Mouse (Mus musculus) thymus, postnatal 4 days (tissue): ENCODE results near the gene Ptprb.

Experiments used
- DNase-seq: peaks from one replicate; pipeline ENCODE4 v3.0.0; 2021

Ptprb gene

GRCm38 (mm10) chr10:116297854-116298253 is 22.5 kb downstream of the Ptprb start:
- DNase-seq: no peak

GRCm38 (mm10) chr10:116300824-116301223 is 25.5 kb downstream of the Ptprb start:
- no peak for DNase-seq

- peak; percentile 22 for DNase-seq
Observed at GRCm38 (mm10) chr10:116301258-116301657, 25.9 kb downstream of the Ptprb start.

GRCm38 (mm10) chr10:116304355-116304754 is 29.0 kb downstream of the Ptprb start:
- no peak for DNase-seq

GRCm38 (mm10) chr10:116309460-116309859 is 34.1 kb downstream of the Ptprb start:
- DNase-seq: no peak

- no peak for DNase-seq
Observed at GRCm38 (mm10) chr10:116310516-116311210, 35.3 kb downstream of the Ptprb start.

GRCm38 (mm10) chr10:116319246-116319645 is 43.9 kb downstream of the Ptprb start:
- DNase-seq: peak; percentile 70

- DNase-seq: no peak
Observed at GRCm38 (mm10) chr10:116329086-116329485, 53.8 kb downstream of the Ptprb start.

- DNase-seq: peak; percentile 77
Observed at GRCm38 (mm10) chr10:116330458-116330857, 55.1 kb downstream of the Ptprb start.

- no peak for DNase-seq
Observed at GRCm38 (mm10) chr10:116330961-116331510, 55.7 kb downstream of the Ptprb start.

GRCm38 (mm10) chr10:116333666-116334065 is 58.3 kb downstream of the Ptprb start:
- DNase-seq: no peak

GRCm38 (mm10) chr10:116334120-116334519 is 58.8 kb downstream of the Ptprb start:
- no peak for DNase-seq

- DNase-seq: no peak
Observed at GRCm38 (mm10) chr10:116335328-116335727, 60.0 kb downstream of the Ptprb start.

GRCm38 (mm10) chr10:116341194-116341593 is 65.9 kb downstream of the Ptprb start:
- DNase-seq: no peak

- no peak for DNase-seq
Observed at GRCm38 (mm10) chr10:116346618-116347184, 71.4 kb downstream of the Ptprb start.

GRCm38 (mm10) chr10:116349004-116349403 is 73.7 kb downstream of the Ptprb start:
- DNase-seq: no peak

GRCm38 (mm10) chr10:116350532-116350931 is 75.2 kb downstream of the Ptprb start:
- no peak for DNase-seq

- DNase-seq: no peak
Observed at GRCm38 (mm10) chr10:116354372-116354771, 79.0 kb downstream of the Ptprb start.

- DNase-seq: no peak
Observed at GRCm38 (mm10) chr10:116362181-116362580, 86.9 kb downstream of the Ptprb start.

GRCm38 (mm10) chr10:116362645-116363044 is 87.3 kb downstream of the Ptprb start:
- DNase-seq: no peak

- DNase-seq: no peak
Observed at GRCm38 (mm10) chr10:116364759-116365158, 89.4 kb downstream of the Ptprb start.

- DNase-seq: no peak
Observed at GRCm38 (mm10) chr10:116370991-116371725, 95.8 kb downstream of the Ptprb start.

- DNase-seq: no peak
Observed at GRCm38 (mm10) chr10:116374111-116374510, 98.8 kb downstream of the Ptprb start.

GRCm38 (mm10) chr10:116376853-116377252 is 101.5 kb downstream of the Ptprb start:
- DNase-seq: no peak
